Mouse (Mus musculus): ENCODE data around the gene Cabp4. TPM values are rescaled to one million over a fixed set of nuclear protein-coding genes. Genes with fewer than 3 reads are reported as not detected.
"Not testable (repeated sequence)": the region's sequence is repeated elsewhere in the genome, so short reads cannot be mapped to it uniquely, and the experiment has no call there.

The Cabp4 gene
- polyA plus RNA-seq, 1 experiment: 2.2 TPM

- TF ChIP-seq CTCF (IDR thresholded peaks at IDR 0.05; ENCODE audit: extremely low read depth, insufficient read depth, insufficient read length, insufficient replicate concordance) (peak; percentile 25; the same call in 1 of the 2 replicates), POLR2A (IDR thresholded peaks at IDR 0.05; ENCODE audit: low read depth, low read length) (no peak)
- H3K4me3 ChIP-seq (ENCODE audit: extremely low read depth, insufficient read depth, insufficient read length): no peak overlapping the region
- peaks cover 33% of the 10 kb centered on the region for H3K36me3 ChIP-seq (ENCODE audit: control insufficient read depth, insufficient read depth, low read length)
- no peaks in the 10 kb centered on the region for H3K27me3 ChIP-seq (ENCODE audit: control insufficient read depth, insufficient read depth, low read length)
- DNase-seq (ENCODE audit: low read depth in 1 of 2, low spot score in 2 of 2): peak in 1 of 2 experiments; percentile 29
- peaks cover 16% of the 10 kb centered on the region; the same call in 1 of the 2 replicates for H3K4me1 ChIP-seq (ENCODE audit: control insufficient read depth, insufficient read depth, insufficient read length)
- WGBS: 93% methylated on average over 2 of the region's 2 CpGs
- no peak overlapping the region for H3K27ac ChIP-seq (ENCODE audit: insufficient read depth, low read length)
Observed at GRCm38 (mm10) chr19:4131768-4132167, 12.1 kb downstream of the Cabp4 start.

GRCm38 (mm10) chr19:4131075-4131474 is 12.8 kb downstream of the Cabp4 start:
- TF ChIP-seq CTCF (IDR thresholded peaks at IDR 0.05; ENCODE audit: extremely low read depth, insufficient read depth, insufficient read length, insufficient replicate concordance) (no peak), POLR2A (IDR thresholded peaks at IDR 0.05; ENCODE audit: low read depth, low read length) (no peak)
- WGBS: 93% methylated on average over 5 of the region's 5 CpGs
- Histone ChIP-seq H3K36me3 (ENCODE audit: control insufficient read depth, insufficient read depth, low read length) (peaks cover 33% of the 10 kb centered on the region), H3K27me3 (ENCODE audit: control insufficient read depth, insufficient read depth, low read length) (no peaks in the 10 kb centered on the region), H3K4me3 (ENCODE audit: extremely low read depth, insufficient read depth, insufficient read length) (0 out of 2 replicates have a peak overlapping the region, but pooled peaks have one; percentile 15), H3K27ac (ENCODE audit: insufficient read depth, low read length) (no peak overlapping the region; the same call in 1 of the 2 replicates), H3K4me1 (ENCODE audit: control insufficient read depth, insufficient read depth, insufficient read length) (peaks cover 19% of the 10 kb centered on the region; the same call in 1 of the 2 replicates)
- peak in 1 of 2 experiments; percentile 2 for DNase-seq (ENCODE audit: low read depth in 1 of 2, low spot score in 2 of 2)

- Histone ChIP-seq H3K4me1 (ENCODE audit: control insufficient read depth, insufficient read depth, insufficient read length) (peaks cover 20% of the 10 kb centered on the region; the same call in 1 of the 2 replicates), H3K4me3 (ENCODE audit: extremely low read depth, insufficient read depth, insufficient read length) (no peak overlapping the region), H3K27ac (ENCODE audit: insufficient read depth, low read length) (no peak overlapping the region), H3K27me3 (ENCODE audit: control insufficient read depth, insufficient read depth, low read length) (no peaks in the 10 kb centered on the region), H3K36me3 (ENCODE audit: control insufficient read depth, insufficient read depth, low read length) (peaks cover 33% of the 10 kb centered on the region)
- WGBS: 85% methylated on average over 4 of the region's 4 CpGs
- no peak for DNase-seq (ENCODE audit: low read depth in 1 of 2, low spot score in 2 of 2)
- no peak for TF ChIP-seq POLR2A (IDR thresholded peaks at IDR 0.05; ENCODE audit: low read depth, low read length)
- TF ChIP-seq CTCF (IDR thresholded peaks at IDR 0.05; ENCODE audit: extremely low read depth, insufficient read depth, insufficient read length, insufficient replicate concordance): no peak
Observed at GRCm38 (mm10) chr19:4130106-4130505, 13.7 kb downstream of the Cabp4 start.

GRCm38 (mm10) chr19:4129462-4129861 is 14.4 kb downstream of the Cabp4 start:
- Histone ChIP-seq H3K4me1 (ENCODE audit: control insufficient read depth, insufficient read depth, insufficient read length) (peaks cover 14% of the 10 kb centered on the region; the same call in 1 of the 2 replicates), H3K27ac (ENCODE audit: insufficient read depth, low read length) (no peak overlapping the region), H3K27me3 (ENCODE audit: control insufficient read depth, insufficient read depth, low read length) (no peaks in the 10 kb centered on the region), H3K4me3 (ENCODE audit: extremely low read depth, insufficient read depth, insufficient read length) (no peak overlapping the region), H3K36me3 (ENCODE audit: control insufficient read depth, insufficient read depth, low read length) (peaks cover 33% of the 10 kb centered on the region)
- 98% methylated on average over 7 of the region's 7 CpGs for WGBS
- no peak for DNase-seq (ENCODE audit: low read depth in 1 of 2, low spot score in 2 of 2)
- TF ChIP-seq CTCF (IDR thresholded peaks at IDR 0.05; ENCODE audit: extremely low read depth, insufficient read depth, insufficient read length, insufficient replicate concordance) (no peak), POLR2A (IDR thresholded peaks at IDR 0.05; ENCODE audit: low read depth, low read length) (no peak)

GRCm38 (mm10) chr19:4126759-4127495 is 16.9 kb downstream of the Cabp4 start:
- Histone ChIP-seq H3K27me3 (ENCODE audit: control insufficient read depth, insufficient read depth, low read length) (no peaks in the 10 kb centered on the region), H3K27ac (ENCODE audit: insufficient read depth, low read length) (peak overlapping the region; percentile 85), H3K36me3 (ENCODE audit: control insufficient read depth, insufficient read depth, low read length) (peaks cover 23% of the 10 kb centered on the region), H3K4me1 (ENCODE audit: control insufficient read depth, insufficient read depth, insufficient read length) (peaks cover 21% of the 10 kb centered on the region), H3K4me3 (ENCODE audit: extremely low read depth, insufficient read depth, insufficient read length) (peak overlapping the region; percentile 81)
- DNase-seq (ENCODE audit: low read depth in 1 of 2, low spot score in 2 of 2): peak in 1 of 2 experiments; percentile 15
- no peak for TF ChIP-seq CTCF (IDR thresholded peaks at IDR 0.05; ENCODE audit: extremely low read depth, insufficient read depth, insufficient read length, insufficient replicate concordance)
- no peak for TF ChIP-seq POLR2A (IDR thresholded peaks at IDR 0.05; ENCODE audit: low read depth, low read length)
- WGBS: 65% methylated on average over 7 of the region's 7 CpGs

- H3K36me3 ChIP-seq (ENCODE audit: control insufficient read depth, insufficient read depth, low read length): peaks cover 16% of the 10 kb centered on the region
- peak; percentile 96 to 99 for DNase-seq (ENCODE audit: low read depth in 1 of 2, low spot score in 2 of 2)
- peak within 1 kb of the TSS; percentile 85 for H3K27ac ChIP-seq (ENCODE audit: insufficient read depth, low read length)
- no peaks in the 10 kb centered on the region for H3K27me3 ChIP-seq (ENCODE audit: control insufficient read depth, insufficient read depth, low read length)
- peak within 1 kb of the TSS; percentile 81 for H3K4me3 ChIP-seq (ENCODE audit: extremely low read depth, insufficient read depth, insufficient read length)
- TF ChIP-seq POLR2A (IDR thresholded peaks at IDR 0.05; ENCODE audit: low read depth, low read length) (peak; percentile 89), CTCF (IDR thresholded peaks at IDR 0.05; ENCODE audit: extremely low read depth, insufficient read depth, insufficient read length, insufficient replicate concordance) (peak; percentile 93)
- H3K4me1 ChIP-seq (ENCODE audit: control insufficient read depth, insufficient read depth, insufficient read length): peaks cover 23% of the 10 kb centered on the region
- 1% methylated on average over 58 of the region's 64 CpGs for WGBS
Observed at GRCm38 (mm10) chr19:4125741-4126696, 17.8 kb downstream of the Cabp4 start, which contains the start of gene Aip. Gene Aip, minus strand, starts transcription at chr19:4125858.

- DNase-seq (ENCODE audit: low read depth in 1 of 2, low spot score in 2 of 2); H3K27me3 ChIP-seq (ENCODE audit: control insufficient read depth, insufficient read depth, low read length): not testable (repeated sequence)
- Histone ChIP-seq H3K4me3 (ENCODE audit: extremely low read depth, insufficient read depth, insufficient read length) (peak overlapping the region; percentile 33; the same call in 1 of the 2 replicates), H3K36me3 (ENCODE audit: control insufficient read depth, insufficient read depth, low read length) (peaks cover 12% of the 10 kb centered on the region), H3K4me1 (ENCODE audit: control insufficient read depth, insufficient read depth, insufficient read length) (peaks cover 27% of the 10 kb centered on the region), H3K27ac (ENCODE audit: insufficient read depth, low read length) (peak overlapping the region; percentile 70)
- WGBS: 27% methylated on average over 4 of the region's 4 CpGs
Observed at GRCm38 (mm10) chr19:4125268-4125667, 18.6 kb downstream of the Cabp4 start.
